Mouse (Mus musculus) megakaryocyte, embryonic 14.5 days (primary cell): ENCODE results near the gene Nostrin.

Experiments used
- FLI1 ChIP-seq: IDR thresholded peaks from 2 replicates; pipeline ENCODE4 v1.6.1; 2012; ENCODE audit warnings: low read length, inconsistent platforms, mixed read lengths
- GATA1 ChIP-seq: IDR thresholded peaks from 3 replicates; pipeline ENCODE4 v1.6.1; 2012; ENCODE audit warnings: mixed read lengths, low read length, inconsistent platforms, borderline replicate concordance

DNA sequence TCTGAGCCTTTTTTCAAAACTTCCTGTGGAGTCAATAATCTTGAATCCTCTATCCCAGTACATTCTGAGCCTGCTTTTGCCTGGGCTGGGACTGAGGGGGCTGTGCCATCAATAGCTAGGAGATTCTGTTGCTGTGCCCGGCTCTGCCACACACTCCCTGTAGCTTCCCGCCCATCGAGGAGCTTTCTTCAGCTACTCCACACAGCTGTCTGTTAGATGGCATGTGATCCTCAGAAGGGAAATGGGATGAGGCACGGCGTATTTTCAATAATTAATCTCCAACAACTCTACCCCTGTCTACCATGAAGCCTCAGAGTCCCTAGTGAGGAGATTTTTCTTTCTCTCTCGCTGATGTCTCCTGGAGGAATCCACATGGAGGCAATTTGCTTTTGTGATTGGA, 93.0 kb downstream of the Nostrin start:
- TF ChIP-seq GATA1 (no peak), FLI1 (no peak)
